Mouse (Mus musculus) gonadal fat pad, adult 2 months (tissue): ENCODE measurements around the gene Cc2d2a. TPM values are rescaled to one million over a fixed set of nuclear protein-coding genes. Genes with fewer than 3 reads are reported as not detected.

Source experiments
- DNase-seq: peaks from one replicate; pipeline ENCODE4 v3.0.0-alpha.2; 2012; ENCODE audit warnings: low read depth
- polyA plus RNA-seq: library from polyadenylated mRNA; depleted of rRNA; stranded (reverse); fragments of >200 nt; gene quantifications from 2 replicates; pipeline ENCODE4 v1.2.3, GENCODE M21; 2012; rRNA removed

Gene Cc2d2a
- polyA plus RNA-seq = 5.7 and 6.4 TPM in 2 replicates

- DNase-seq = no peak
These were observed at the start of gene Cc2d2a for GRCm38 (mm10) chr5:43661997-43662961. Cc2d2a (plus strand) TSS chr5:43662346.

DNA sequence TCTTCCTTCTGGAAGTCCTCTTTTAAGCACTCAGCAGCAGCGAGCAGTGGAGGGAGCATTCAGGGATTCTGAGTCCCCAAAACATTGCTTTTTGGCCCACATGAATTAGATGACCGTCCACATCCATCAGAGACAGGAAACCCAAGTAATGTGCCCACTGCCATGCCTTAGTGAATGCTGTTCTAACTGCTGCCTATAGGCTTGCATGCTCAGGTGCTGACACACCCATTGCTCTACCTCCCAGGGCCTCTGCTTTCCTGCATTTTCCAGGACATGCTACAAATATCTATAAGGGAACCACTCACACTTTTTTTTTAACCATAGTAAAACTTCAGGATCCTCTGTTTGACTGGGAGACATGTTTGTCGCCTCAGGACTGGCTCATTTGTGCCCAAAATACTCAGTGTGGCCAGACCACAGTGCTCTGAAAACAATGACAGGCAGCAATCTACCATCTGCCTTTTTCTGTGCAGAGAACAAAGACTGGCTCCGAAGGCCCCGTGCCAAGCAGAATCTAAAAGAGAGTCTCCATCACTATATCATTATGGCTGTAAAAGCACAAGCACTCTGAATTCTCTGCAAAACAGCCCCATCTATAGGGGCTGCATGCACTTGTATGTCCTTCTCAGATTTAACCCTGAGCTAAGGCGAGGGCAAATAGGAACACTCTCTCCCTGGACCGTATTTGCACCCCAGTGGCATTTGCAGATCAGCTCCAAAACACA is 40.4 kb upstream of the Cc2d2a start:
- no peak for DNase-seq

GRCm38 (mm10) chr5:43625407-43625806 is 36.7 kb upstream of the Cc2d2a start:
- DNase-seq = no peak

DNA sequence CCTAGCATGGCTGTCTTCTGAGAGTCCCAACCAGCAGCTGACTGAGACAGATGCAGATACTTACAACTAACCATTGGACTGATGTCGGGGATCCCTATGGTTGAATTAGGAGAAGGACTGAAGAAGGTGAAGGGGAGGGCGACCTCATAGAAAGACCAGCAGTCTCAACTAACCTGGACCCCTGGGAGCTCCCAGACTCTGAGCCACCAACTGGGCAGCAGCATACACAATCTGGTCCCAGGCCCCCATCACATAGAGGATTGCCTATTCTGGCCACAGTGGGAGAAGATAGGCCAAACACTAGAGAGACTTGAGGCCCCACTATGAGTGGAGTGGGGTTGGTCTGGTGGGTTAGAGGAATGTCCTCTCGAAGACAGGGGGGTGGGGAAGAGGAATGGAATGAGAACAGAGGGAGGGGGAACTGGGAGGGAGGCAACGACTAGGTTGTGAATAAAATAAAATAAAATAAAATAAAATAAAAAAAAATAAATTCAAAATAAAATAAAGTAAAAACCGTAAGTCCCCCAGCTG is 28.0 kb upstream of the Cc2d2a start:
- no peak for DNase-seq

- no peak for DNase-seq
These were observed 27.5 kb upstream of the Cc2d2a start for GRCm38 (mm10) chr5:43634602-43635081.

- DNase-seq = no peak
These were observed 17.1 kb upstream of the Cc2d2a start for GRCm38 (mm10) chr5:43645020-43645419.

DNA sequence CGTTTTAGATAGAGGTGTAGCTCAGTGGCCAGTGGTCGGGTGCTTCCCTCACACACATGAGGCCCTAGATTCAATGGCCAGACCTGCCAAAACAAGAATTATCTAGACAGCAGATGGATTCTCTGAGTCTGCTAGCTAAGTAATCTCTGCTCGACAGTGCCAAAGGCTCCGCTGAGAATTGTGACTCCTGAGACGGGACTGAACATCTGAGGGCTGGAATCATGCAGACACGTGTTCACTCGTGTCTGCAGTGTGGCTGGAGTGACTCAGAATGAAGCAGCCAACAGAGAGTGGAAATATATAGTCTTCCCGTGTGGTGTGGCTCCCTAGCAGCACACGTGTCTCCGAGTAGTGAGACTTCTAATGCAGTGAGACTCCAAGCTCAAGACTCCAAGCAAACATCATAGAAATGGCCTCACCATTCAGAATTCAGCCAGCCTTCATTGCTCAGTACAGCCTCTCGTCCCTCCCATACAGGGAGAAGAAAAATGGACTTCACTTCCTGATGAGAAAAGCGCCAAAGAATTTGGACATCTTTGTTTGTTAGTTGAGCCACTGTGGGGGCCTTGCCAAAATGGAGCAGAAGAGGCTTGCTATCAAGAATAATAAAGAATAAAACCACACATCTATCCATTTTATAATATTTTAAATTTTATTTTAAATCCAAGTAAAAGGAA is 14.9 kb upstream of the Cc2d2a start:
- DNase-seq = no peak

GRCm38 (mm10) chr5:43661498-43661897 is 648 bp upstream of the Cc2d2a start:
- DNase-seq = no peak

- DNase-seq = no peak
These were observed 1.4 kb downstream of the Cc2d2a start for GRCm38 (mm10) chr5:43663531-43663930.

DNA sequence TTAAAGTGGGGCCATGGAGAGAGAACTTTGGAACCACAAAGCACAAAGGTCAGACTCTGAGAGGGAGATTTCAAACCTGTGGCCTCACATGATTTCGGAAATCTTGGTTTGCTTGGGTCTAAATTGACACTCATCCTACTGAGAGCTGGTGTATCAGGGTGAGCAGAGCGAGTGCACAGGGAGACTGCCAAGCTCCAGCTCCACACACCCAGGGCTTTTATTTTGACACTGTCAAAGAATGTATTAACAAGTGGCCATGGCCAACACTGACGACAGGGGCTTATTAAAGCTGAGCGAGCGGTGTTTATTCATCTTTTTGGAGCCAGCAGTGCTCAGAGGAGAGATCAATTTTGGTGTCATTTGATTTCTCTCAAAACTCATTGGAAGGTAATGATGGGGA is 3.0 kb downstream of the Cc2d2a start:
- DNase-seq = no peak

DNA sequence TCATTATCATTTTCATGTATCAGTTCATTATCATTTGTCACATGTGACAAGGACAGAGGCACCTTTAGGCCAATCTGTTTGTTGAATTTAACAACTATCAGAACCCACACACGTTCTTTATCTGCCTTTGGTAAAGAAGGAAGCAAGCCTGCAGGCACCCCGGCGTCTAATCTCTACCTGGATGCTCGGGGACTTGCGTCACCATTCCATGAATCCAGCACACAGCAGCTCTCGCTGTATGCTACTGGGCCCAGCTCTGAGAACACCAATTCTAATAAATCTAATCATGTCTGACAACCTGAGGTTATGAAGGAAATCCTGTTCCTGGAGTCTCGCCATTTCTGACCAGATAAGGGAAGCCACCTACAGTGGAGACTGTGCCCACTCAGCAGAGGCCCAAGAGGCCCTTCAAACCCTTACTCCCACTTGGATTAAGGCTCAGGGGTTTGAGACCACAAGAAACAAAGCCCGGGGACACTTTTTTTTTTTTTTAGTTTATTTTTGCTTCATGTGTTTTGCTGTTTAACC is 7.0 kb downstream of the Cc2d2a start:
- DNase-seq = no peak

- peak; percentile 46 for DNase-seq
These were observed 10.2 kb downstream of the Cc2d2a start for GRCm38 (mm10) chr5:43672177-43672911.

GRCm38 (mm10) chr5:43673083-43673482 is 10.9 kb downstream of the Cc2d2a start:
- DNase-seq = no peak

DNA sequence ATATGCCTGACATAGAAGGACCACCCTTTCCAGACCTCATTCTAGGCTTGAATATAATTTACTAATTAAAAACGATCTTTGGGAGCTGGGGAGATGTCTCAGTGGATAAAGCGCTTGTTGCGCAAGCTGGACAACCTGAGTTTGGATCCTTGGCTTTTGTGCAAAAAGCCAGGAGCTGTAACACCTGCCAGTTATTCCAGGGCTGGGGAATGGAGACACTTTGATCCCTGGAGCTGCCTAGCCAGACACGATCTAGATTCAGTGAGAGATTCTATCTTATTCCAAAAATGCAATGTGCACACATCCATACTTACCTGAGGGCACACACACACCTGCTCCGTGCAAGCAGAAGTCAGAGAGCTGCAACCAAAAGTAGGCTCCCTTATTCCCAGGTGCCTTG is 23.3 kb downstream of the Cc2d2a start:
- peak; percentile 52 for DNase-seq

DNA sequence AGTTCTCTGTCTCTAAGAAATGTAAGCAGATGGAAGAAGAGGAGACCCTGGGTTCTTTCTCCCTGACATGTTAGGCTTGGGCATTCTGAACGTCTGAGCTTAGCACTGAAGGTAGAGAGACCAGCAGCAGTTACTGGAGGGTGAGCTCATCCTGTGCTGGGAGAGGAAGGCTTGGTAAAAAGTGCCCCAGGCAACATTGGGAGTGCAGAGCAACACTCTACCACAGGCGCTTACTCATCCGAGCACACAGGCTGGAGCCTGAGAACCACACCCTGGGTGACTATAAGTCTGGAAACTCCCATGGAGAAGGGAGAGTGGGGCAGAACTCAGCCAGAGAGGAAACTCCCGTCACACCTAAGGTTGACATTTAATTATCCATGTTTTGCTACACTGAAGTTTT is 30.3 kb downstream of the Cc2d2a start:
- no peak for DNase-seq

- no peak for DNase-seq
These were observed 35.0 kb downstream of the Cc2d2a start for GRCm38 (mm10) chr5:43697133-43697532.

DNA sequence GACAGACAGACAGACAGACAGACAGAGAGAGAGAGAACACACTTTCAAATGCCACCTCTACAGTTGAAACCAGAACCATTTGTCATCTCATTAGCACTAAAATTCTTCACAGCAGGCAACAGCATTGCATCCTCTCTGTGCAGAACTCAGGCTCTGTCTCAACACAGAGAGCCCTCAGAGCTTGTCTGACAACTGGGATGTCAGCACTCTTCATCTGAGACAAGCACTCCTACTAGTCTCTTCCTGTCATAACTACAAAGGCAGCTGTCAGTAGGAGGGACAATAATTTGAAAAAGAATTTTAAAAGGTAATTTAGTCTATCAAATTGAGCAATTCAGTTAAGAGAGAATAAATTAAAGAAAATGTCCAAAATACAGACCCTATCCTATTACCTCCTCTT is 37.1 kb downstream of the Cc2d2a start:
- no peak for DNase-seq

DNA sequence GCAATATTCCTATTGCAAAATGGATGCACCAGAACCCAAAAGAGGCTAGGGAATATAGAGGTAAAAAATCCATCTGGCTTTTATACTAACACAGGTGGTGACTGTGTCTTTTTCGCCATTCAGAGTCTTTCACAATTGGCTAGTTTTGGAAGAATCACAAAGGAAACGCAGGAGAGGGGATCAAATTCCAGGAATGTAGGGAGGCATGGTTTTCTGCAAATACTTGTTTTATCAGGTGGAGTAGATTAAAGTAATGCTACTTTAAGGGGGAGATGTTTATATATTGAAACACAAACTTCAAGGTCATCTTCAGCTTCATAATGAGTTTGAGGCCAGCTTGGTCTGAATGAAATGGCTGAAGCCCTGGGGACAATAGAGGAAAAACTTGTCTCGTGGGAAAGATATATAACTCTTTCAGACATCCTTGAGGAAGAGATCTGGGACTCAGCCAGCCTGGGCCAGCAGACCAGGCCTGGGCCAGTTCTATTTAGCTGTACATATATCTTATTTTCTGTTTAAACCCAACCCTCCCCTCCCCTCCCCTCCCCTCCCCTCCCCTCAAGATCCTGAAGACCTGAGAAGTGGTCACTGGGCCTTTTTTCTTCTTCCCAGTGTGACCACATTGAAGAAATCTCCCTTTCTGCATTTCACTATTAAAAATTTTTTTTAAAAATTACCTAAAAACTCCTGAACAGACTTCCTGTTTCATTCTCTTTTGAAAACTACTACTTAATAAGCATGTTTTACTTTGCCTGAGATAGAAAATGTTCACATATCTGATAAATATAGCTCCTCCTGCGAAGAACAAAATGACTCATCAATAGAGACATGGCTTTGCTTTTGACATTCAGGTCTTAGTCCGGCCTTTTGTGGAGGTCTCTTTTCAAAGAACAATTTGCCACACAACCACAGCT is 59.6 kb downstream of the Cc2d2a start:
- DNase-seq = no peak

DNA sequence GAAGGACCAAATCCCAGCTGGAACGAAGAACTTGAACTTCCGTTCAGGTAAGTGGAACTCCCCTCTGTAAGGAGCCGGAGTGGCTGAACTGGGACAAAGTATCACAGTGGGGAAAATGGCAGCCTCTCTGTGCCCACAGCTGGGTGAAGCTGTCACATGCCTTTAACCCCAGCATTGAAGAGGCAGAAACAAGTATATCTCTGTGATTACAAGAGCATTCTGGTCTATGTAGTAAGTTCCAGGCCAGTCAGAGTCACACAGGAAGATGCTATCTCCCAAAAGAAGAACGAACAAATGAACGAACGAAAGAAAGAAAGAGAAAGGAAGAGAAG is 60.3 kb downstream of the Cc2d2a start:
- DNase-seq = no peak

- no peak for DNase-seq
These were observed 61.7 kb downstream of the Cc2d2a start for GRCm38 (mm10) chr5:43723830-43724229.
